Mouse (Mus musculus) spleen, postnatal 4 days (tissue): ENCODE data around the gene Smim24.

ENCODE experiments used
- DNase-seq, 2 experiments: peaks; one replicate each; pipeline ENCODE4 v3.0.0; 2022; ENCODE audit warnings: low spot score in 2 of 2

Smim24 gene

GRCm38 (mm10) chr10:81422661-81423217, 29.9 kb downstream of the Smim24 start:
- DNase-seq: no peak

- DNase-seq: peak in 1 of 2 experiments; percentile 11
Observed at GRCm38 (mm10) chr10:81423476-81424245, 30.8 kb downstream of the Smim24 start.

- peak; percentile 15 to 63 for DNase-seq
Observed at GRCm38 (mm10) chr10:81424246-81425051, 31.6 kb downstream of the Smim24 start.

- DNase-seq: peak; percentile 13 to 63
Observed at GRCm38 (mm10) chr10:81425236-81425850, 32.5 kb downstream of the Smim24 start.

- peak; percentile 12 to 62 for DNase-seq
Observed at GRCm38 (mm10) chr10:81426081-81426671, 33.3 kb downstream of the Smim24 start.

GRCm38 (mm10) chr10:81426897-81427296, 34.0 kb downstream of the Smim24 start:
- DNase-seq: peak; percentile 29 to 77

- DNase-seq: peak; percentile 11 to 64
Observed at GRCm38 (mm10) chr10:81427327-81427726, 34.5 kb downstream of the Smim24 start.

- DNase-seq: peak; percentile 12 to 62
Observed at GRCm38 (mm10) chr10:81427804-81428506, 35.1 kb downstream of the Smim24 start.

GRCm38 (mm10) chr10:81428507-81428870, 35.6 kb downstream of the Smim24 start:
- peak in 1 of 2 experiments; percentile 10 for DNase-seq

- peak; percentile 14 to 63 for DNase-seq
Observed at GRCm38 (mm10) chr10:81429092-81429491, 36.2 kb downstream of the Smim24 start.

GRCm38 (mm10) chr10:81429605-81430061, 36.8 kb downstream of the Smim24 start:
- DNase-seq: peak; percentile 86 to 89

- peak; percentile 76 to 90 for DNase-seq
Observed at GRCm38 (mm10) chr10:81430141-81430830, 37.4 kb downstream of the Smim24 start.

GRCm38 (mm10) chr10:81430831-81431525, 38.1 kb downstream of the Smim24 start:
- peak; percentile 40 to 79 for DNase-seq

GRCm38 (mm10) chr10:81431526-81432168, 38.8 kb downstream of the Smim24 start:
- DNase-seq: peak; percentile 23 to 61

GRCm38 (mm10) chr10:81432169-81432867, 39.5 kb downstream of the Smim24 start:
- peak in 1 of 2 experiments; percentile 70 for DNase-seq

GRCm38 (mm10) chr10:81432868-81433262, 40.0 kb downstream of the Smim24 start:
- peak; percentile 90 for DNase-seq

- peak; percentile 48 to 68 for DNase-seq
Observed at GRCm38 (mm10) chr10:81433541-81434289, 40.9 kb downstream of the Smim24 start.
